Mouse (Mus musculus) myocyte (in vitro differentiated cells): Measurements from ENCODE around the gene Ciz1.

Experiments used
- E2F4 ChIP-seq: IDR thresholded peaks from one replicate; pipeline ENCODE4 v1.6.1; 2011; ENCODE audit warnings: mild to moderate bottlenecking, control low read depth, moderate library complexity; ENCODE audit not compliant: insufficient read depth
- MAX ChIP-seq: IDR thresholded peaks from one replicate; pipeline ENCODE4 v1.6.1; 2011; ENCODE audit warnings: low read depth, mild to moderate bottlenecking, control low read depth
- MYOD1 ChIP-seq, 3 experiments: IDR thresholded peaks; one replicate each; pipeline ENCODE4 v1.6.1; 2011; ENCODE audit warnings: control low read depth in 2 of 3, low read depth in 2 of 3, mild to moderate bottlenecking in 2 of 3, moderate library complexity in 1 of 3; ENCODE audit not compliant: insufficient read length in 2 of 3, control insufficient read depth in 1 of 3
- MYOG ChIP-seq, 3 experiments: IDR thresholded peaks; one replicate each; pipeline ENCODE4 v1.6.1; 2011; ENCODE audit warnings: control low read depth in 2 of 3, low read depth in 2 of 3, mild to moderate bottlenecking in 2 of 3; ENCODE audit not compliant: insufficient read length in 2 of 3, control insufficient read depth in 1 of 3, insufficient read depth in 1 of 3
- POLR2A ChIP-seq: IDR thresholded peaks from one replicate; pipeline ENCODE4 v1.6.1; 2011; ENCODE audit warnings: low read depth, mild to moderate bottlenecking, control low read depth, moderate library complexity; ENCODE audit not compliant: insufficient read length
- POLR2AphosphoS2 ChIP-seq: IDR thresholded peaks from one replicate; pipeline ENCODE4 v1.6.1; 2011; ENCODE audit warnings: low read depth, control low read depth; ENCODE audit not compliant: insufficient read length
- REST ChIP-seq: IDR thresholded peaks from one replicate; pipeline ENCODE4 v1.6.1; 2011; ENCODE audit warnings: mild to moderate bottlenecking, control low read depth, moderate library complexity; ENCODE audit not compliant: insufficient read depth, insufficient read length
- TCF12 ChIP-seq: IDR thresholded peaks from one replicate; pipeline ENCODE4 v1.6.1; 2011; ENCODE audit warnings: mild to moderate bottlenecking, control low read depth; ENCODE audit not compliant: poor library complexity, insufficient read depth, severe bottlenecking
- TCF3 ChIP-seq: IDR thresholded peaks from one replicate; pipeline ENCODE4 v1.6.1; 2011; ENCODE audit warnings: low read depth, control low read depth; ENCODE audit not compliant: insufficient read length

- TF ChIP-seq MAX (no peak), MYOD1 (IDR thresholded peaks at IDR 0.05; ENCODE audit: control insufficient read depth in 1 of 3, insufficient read length in 2 of 3, low read depth in 2 of 3) (no peak), POLR2A (no peak), POLR2AphosphoS2 (no peak), MYOG (IDR thresholded peaks at IDR 0.05; ENCODE audit: control insufficient read depth in 1 of 3, insufficient read depth in 1 of 3, insufficient read length in 2 of 3, low read depth in 2 of 3) (no peak), E2F4 (no peak), REST (no peak), TCF12 (no peak), TCF3 (no peak)
Measured at GRCm38 (mm10) chr2:32419359-32419758, 67.2 kb downstream of the Ciz1 start.
